Mouse (Mus musculus) adrenal gland, adult 2 months (tissue): Measurements from ENCODE around the gene Dock1. TPM values are rescaled to one million over a fixed set of nuclear protein-coding genes. Genes with fewer than 3 reads are reported as not detected.

Source experiments
- DNase-seq: peaks from one replicate; pipeline ENCODE4 v3.0.0; 2021
- polyA plus RNA-seq: library from polyadenylated mRNA; depleted of rRNA; stranded (reverse); fragments of >200 nt; gene quantifications from 2 replicates; pipeline ENCODE4 v1.2.3, GENCODE M21; 2012
- total RNA-seq, 2 experiments: library from RNA; stranded (reverse); gene quantifications; 2 replicates each; pipeline ENCODE4 v1.2.3; 2021

Gene Dock1
- total and polyA plus RNA-seq, 3 experiments, result 25.8 to 174 (median 116) TPM

DNA sequence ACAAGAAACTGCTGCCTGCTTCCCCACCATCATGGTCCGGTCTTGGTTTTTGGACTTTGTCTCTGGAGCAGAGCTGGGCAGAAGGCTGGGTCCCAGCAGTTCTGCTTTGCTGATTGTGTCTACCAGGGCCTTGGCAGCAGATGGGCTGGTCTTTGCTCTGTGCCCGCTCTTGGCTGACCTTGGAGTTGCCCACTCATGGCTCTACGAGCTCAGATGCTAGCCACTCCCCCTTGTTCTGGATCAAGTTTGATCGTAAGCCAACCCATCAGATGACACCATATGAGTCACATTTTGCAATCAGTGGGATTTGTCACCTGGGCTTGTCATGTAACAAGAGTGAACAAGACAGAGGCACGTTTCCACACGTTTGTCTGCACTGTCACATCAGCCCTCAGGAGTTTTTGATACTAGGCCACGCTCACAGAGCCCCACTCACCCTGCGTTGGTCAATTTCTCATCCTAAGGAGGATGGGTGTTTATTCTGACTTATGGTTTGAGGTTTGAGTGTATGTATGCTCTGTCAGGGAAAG is 382.8 kb downstream of the Dock1 start:
- peak; percentile 92 for DNase-seq

DNA sequence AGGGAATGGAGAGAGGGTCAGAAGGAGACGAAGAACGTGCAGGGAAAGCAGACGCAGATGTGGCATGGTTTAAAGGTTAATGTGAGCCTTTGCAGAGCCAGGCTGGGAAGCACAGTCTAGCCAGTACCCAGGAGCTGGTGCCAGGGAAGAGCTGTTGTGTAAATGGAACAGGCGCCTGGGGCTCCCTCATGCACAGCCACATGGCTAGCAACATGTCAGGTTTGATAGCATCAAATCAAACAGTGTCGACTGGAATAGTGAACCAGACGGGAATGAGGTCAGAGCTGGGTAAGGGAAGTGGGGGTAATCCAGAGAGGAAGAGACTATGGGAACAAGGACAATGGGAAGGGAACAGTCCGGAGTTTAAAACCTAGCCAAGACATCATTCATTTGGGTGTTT is 384.2 kb downstream of the Dock1 start:
- peak; percentile 51 for DNase-seq

DNA sequence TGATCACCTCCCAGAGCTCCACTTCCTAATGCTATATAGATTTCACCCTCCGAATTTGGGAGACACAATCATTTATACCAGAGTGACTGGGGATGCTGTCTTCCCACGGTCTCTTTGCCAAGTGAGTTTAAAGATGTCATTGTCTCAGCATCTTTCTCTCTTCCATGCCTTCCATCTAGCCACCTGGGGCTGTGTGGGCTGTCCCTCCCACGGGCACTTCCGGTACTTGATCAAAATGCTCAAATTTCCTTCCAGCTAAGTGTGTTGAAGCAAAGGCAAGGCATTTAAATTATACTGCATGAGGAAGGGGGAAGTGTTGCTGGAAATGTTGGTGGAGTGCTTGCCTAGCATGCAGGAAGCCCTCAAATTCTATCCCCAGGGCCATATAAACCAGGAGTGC is 388.6 kb downstream of the Dock1 start:
- DNase-seq, result no peak

- peak; percentile 26 for DNase-seq
These were observed 389.1 kb downstream of the Dock1 start for GRCm38 (mm10) chr7:135059562-135059961.

DNA sequence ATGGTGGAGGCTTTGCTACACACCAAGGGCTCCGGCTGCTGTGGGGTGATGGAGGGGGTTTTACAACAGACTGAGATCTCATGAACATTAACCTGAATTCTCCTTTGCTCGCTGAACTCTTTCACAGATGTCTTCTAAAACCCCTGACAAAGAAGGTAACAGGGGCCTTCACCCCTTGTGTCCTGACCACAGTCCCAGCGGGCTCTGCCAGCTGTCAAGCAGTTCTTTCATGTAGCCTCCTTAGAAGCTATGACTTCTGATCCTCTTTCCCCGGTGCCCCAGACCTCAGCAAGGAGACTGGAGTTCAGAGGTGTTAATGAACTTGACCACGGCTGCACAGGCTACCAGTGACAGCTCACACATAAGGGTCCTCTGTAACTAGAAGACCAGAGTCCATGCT is 393.4 kb downstream of the Dock1 start:
- no peak for DNase-seq

- no peak for DNase-seq
These were observed 394.8 kb downstream of the Dock1 start for GRCm38 (mm10) chr7:135065301-135065700.

- no peak for DNase-seq
These were observed 398.4 kb downstream of the Dock1 start for GRCm38 (mm10) chr7:135068887-135069286.

GRCm38 (mm10) chr7:135076904-135077303 is 406.4 kb downstream of the Dock1 start:
- no peak for DNase-seq

DNA sequence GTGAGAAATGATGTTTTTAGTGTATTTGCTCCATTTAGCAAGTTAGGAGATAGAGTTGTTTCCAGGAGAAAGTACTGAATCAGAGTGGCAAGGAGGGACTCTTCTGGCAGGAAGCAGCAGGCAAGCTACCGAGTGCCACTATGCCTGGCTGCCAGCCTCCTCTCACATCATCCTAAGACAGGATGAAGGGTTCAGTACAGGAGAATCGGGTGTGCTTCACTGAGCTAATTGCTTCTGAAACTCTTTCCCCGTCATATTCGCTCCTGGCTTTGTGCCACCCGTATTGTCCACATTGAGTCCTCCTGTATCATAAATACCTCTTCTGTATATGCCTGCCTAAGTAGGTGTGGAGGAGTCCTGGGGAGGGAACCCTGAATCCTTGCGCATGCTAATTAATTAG is 406.9 kb downstream of the Dock1 start:
- DNase-seq, result no peak

DNA sequence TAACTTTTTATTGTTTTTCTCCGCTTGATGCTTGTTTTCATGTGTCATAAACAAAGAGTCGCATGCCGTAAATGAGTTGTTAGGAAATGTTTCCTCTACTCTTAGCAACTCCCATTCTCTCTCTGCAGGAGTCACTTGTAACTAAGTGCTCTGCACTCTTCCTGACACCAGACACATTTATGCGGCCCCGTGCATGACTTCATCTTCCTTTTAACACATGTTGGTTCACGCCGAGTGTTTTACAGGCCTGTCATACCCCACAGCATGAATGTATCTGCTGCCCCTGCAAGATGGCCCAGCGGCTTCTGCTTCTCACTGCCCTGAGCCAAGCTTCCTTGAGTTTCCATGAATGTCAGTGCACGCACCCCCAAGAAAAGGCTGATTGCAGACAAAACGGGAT is 407.4 kb downstream of the Dock1 start:
- no peak for DNase-seq

- DNase-seq, result no peak
These were observed 413.0 kb downstream of the Dock1 start for GRCm38 (mm10) chr7:135083421-135083820.

DNA sequence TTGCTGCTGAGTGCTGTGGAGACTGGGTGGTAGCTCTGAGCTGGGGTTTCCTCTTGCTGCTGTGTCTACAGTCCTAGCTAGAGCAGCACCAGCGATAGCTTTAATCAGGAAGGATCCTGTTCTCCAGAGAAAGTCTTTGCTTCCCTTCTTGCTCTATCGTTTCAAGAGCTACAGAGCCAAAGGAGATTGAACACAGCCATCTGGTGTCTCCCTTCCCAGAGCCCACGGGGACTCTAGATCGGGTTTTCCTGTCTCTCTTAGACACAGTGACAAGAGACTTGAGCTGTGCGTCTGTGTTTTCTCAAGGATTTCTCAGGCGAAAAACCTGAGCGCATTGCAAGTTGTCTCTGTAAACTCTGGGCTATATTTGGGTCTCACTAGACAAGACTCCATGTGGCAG is 413.6 kb downstream of the Dock1 start:
- no peak for DNase-seq

- DNase-seq, result peak; percentile 66
These were observed 416.1 kb downstream of the Dock1 start for GRCm38 (mm10) chr7:135086556-135086955.

GRCm38 (mm10) chr7:135089626-135090025 is 419.2 kb downstream of the Dock1 start:
- peak; percentile 66 for DNase-seq

DNA sequence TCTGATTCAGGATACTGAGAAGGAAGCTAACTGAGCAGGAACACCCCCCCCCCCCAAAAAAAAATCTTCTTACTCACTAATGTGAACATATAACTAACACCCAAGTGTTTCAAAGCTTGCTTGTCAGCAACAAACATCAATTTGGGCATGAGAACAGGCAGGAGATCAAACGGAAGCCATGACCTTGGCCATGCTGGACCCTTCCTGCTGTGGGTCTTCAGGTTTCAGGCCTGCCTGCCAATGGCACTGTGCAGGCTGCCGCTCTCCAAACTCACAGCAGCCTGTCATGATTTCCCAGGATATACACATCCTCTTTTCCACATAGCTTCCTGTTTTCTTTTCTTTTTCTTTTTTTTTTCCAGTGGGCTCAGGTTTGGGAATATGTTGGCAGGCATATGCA is 423.4 kb downstream of the Dock1 start:
- DNase-seq, result peak; percentile 46

DNA sequence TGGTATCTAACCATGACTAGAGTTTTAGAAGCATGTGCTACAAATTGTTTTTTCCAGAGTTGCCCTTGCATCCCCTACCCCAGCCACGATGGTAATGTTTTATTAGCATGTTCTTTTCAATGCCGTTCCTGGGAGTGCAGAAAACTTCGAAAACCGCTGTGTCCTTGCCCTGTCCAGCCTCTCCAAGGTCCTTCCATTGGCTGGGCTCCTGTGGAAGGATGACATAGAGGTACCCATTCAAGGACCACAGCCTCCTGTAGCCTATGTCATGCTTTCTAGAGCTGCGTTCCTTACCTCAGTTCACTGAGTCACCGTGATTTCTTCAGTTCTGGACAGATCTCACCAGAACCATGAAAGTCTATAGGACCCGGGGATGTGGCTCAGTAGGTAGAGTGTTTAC is 431.5 kb downstream of the Dock1 start:
- DNase-seq, result peak; percentile 75

GRCm38 (mm10) chr7:135106536-135106935 is 436.1 kb downstream of the Dock1 start:
- peak; percentile 90 for DNase-seq

DNA sequence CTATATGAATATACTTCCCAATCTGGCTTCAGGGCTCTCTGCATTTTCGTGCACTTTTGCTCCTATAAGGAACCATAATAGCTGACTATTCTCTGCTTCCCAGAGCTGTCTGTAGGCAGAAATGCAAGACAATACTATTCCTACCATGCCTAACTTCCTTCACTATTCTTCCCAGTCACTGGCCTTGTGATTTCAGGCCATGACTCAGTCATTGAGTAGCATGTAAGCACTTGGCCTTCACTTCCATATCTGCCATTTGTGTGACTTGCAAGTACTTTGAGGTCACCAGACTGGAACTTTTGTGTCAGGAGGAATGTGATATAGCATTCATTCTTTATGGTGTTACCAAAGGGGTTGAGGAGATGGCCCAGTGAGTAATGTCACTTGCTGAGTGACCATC is 439.9 kb downstream of the Dock1 start:
- DNase-seq, result peak; percentile 53

GRCm38 (mm10) chr7:135125296-135126065 is 455.0 kb downstream of the Dock1 start:
- DNase-seq, result no peak

DNA sequence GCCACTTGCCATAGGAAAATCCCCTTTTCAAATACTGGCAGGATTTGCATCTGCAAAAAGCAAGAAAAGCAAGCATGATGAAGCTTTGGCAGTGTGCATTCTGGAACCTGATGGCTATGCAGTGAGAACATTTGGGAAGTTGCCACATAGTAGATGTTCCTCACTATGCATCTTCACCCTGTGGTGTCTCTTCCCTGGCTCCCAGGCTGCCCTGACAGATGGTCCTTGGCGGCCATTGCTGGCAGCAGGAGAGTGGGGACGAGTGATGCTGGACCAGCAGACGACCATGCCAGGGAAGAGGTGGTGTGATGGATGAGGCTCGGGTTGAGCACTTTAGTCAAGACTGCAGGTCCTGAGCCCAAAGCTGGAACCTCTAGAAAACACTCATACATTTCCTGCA is 462.0 kb downstream of the Dock1 start:
- DNase-seq, result no peak

GRCm38 (mm10) chr7:135134619-135135018 is 464.2 kb downstream of the Dock1 start:
- DNase-seq, result no peak

GRCm38 (mm10) chr7:135139153-135139612 is 468.7 kb downstream of the Dock1 start:
- DNase-seq, result peak; percentile 38

DNA sequence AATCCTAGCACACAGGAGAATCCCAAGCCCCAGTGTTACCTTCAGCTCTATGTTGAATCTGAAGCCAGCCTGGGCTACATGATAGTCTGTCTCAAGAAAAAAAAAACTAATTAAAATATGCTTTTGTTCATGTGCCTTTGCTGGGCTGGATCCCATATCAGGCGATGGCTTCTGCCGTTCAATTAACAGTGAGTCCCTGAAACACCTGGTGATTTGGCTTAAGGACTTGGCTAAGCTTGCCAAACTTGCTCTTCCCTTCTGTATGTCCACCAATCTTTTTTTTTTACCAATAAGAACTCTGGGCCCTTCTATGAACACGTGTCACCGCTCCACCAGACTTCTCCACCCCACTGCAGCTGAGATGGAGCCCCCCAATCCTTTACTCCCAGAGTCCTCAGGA is 474.3 kb downstream of the Dock1 start:
- no peak for DNase-seq

DNA sequence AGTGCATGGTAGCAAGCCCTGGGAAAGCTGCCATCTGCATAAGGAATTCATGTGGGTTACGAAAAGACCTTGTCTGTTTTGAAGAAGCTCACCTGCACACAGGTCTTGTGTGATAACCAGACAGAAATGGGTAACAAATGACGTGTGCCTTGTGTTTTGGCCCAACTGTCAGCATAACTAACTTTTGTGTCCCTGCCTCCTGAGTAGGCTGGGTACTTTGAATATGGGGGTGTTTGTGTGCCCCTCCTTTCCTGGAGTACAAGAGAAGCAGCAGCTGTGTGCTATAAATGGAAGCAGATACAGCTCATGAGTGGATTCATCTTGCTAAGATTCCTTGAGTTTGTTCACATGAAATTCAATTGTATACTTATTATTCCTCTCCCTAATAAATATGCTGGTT is 480.5 kb downstream of the Dock1 start:
- no peak for DNase-seq
